Mouse (Mus musculus): ENCODE measurements around the gene Utp11. TPM values are rescaled to one million over a fixed set of nuclear protein-coding genes. Genes with fewer than 3 reads are reported as not detected.

Gene Utp11
- polyA plus RNA-seq, 1 experiment from 2014 or later: 74.7 TPM

GRCm38 (mm10) chr4:124663034-124663433 lies 30.4 kb downstream of the Utp11 start:
- peaks cover 19% of the 10 kb centered on the region for H3K4me1 ChIP-seq
- H3K36me3 ChIP-seq: no peaks in the 10 kb centered on the region
- ATAC-seq (ENCODE audit: insufficient number of reproducible peaks, low FRiP score, low TSS enrichment, low read depth): no peak
- 48% methylated on average over 3 of the region's 3 CpGs for WGBS
- H3K9me3 ChIP-seq: no peaks in the 10 kb centered on the region
- no peak overlapping the region for H3K27ac ChIP-seq
- no peak overlapping the region for H3K4me2 ChIP-seq
- peaks cover 87% of the 10 kb centered on the region for H3K27me3 ChIP-seq
- no peak overlapping the region for H3K4me3 ChIP-seq
- no peak overlapping the region for H3K9ac ChIP-seq

- H3K4me3 ChIP-seq: no peak overlapping the region
- H3K4me1 ChIP-seq: peaks cover 37% of the 10 kb centered on the region
- no peak for ATAC-seq (ENCODE audit: insufficient number of reproducible peaks, low FRiP score, low TSS enrichment, low read depth)
- H3K4me2 ChIP-seq: no peak overlapping the region
- WGBS: 49% methylated on average over 3 of the region's 3 CpGs
- no peaks in the 10 kb centered on the region for H3K9me3 ChIP-seq
- H3K27ac ChIP-seq: no peak overlapping the region
- no peaks in the 10 kb centered on the region for H3K36me3 ChIP-seq
- H3K9ac ChIP-seq: no peak overlapping the region
- H3K27me3 ChIP-seq: peaks cover 94% of the 10 kb centered on the region
These were observed 32.8 kb downstream of the Utp11 start for GRCm38 (mm10) chr4:124660603-124661002.

GRCm38 (mm10) chr4:124659251-124660217 lies 33.9 kb downstream of the Utp11 start:
- Histone ChIP-seq H3K4me3 (peak overlapping the region; percentile 65), H3K27ac (no peak overlapping the region), H3K36me3 (no peaks in the 10 kb centered on the region), H3K4me2 (peak overlapping the region; percentile 99), H3K27me3 (peaks cover 94% of the 10 kb centered on the region), H3K9ac (no peak overlapping the region), H3K4me1 (peaks cover 37% of the 10 kb centered on the region), H3K9me3 (no peaks in the 10 kb centered on the region)
- 2% methylated on average over 68 of the region's 68 CpGs for WGBS
- ATAC-seq (ENCODE audit: insufficient number of reproducible peaks, low FRiP score, low TSS enrichment, low read depth): no peak

- no peak overlapping the region for H3K9ac ChIP-seq
- ATAC-seq (ENCODE audit: insufficient number of reproducible peaks, low FRiP score, low TSS enrichment, low read depth): no peak
- H3K4me2 ChIP-seq: peak overlapping the region; percentile 99
- H3K27ac ChIP-seq: no peak overlapping the region
- H3K27me3 ChIP-seq: peaks cover 94% of the 10 kb centered on the region
- WGBS: under 1% methylated on average over 37 of the region's 39 CpGs
- H3K4me3 ChIP-seq: peak overlapping the region; percentile 65
- H3K9me3 ChIP-seq: no peaks in the 10 kb centered on the region
- peaks cover 37% of the 10 kb centered on the region for H3K4me1 ChIP-seq
- H3K36me3 ChIP-seq: no peaks in the 10 kb centered on the region
These were observed 35.0 kb downstream of the Utp11 start for GRCm38 (mm10) chr4:124658412-124658851.

- no peak overlapping the region for H3K27ac ChIP-seq
- H3K4me1 ChIP-seq: peaks cover 40% of the 10 kb centered on the region
- ATAC-seq (ENCODE audit: insufficient number of reproducible peaks, low FRiP score, low TSS enrichment, low read depth): no peak
- H3K9ac ChIP-seq: peak overlapping the region; percentile 23; the same call in 1 of the 2 replicates
- WGBS: under 1% methylated on average over 39 of the region's 61 CpGs
- H3K27me3 ChIP-seq: peaks cover 94% of the 10 kb centered on the region
- peak overlapping the region; percentile 65 for H3K4me3 ChIP-seq
- peak overlapping the region; percentile 99 for H3K4me2 ChIP-seq
- H3K9me3 ChIP-seq: no peaks in the 10 kb centered on the region
- no peaks in the 10 kb centered on the region for H3K36me3 ChIP-seq
These were observed 35.6 kb downstream of the Utp11 start for GRCm38 (mm10) chr4:124657781-124658180.

GRCm38 (mm10) chr4:124656854-124657650 lies 36.3 kb downstream of the Utp11 start:
- Histone ChIP-seq H3K4me1 (peaks cover 40% of the 10 kb centered on the region), H3K4me3 (peak overlapping the region; percentile 65), H3K36me3 (no peaks in the 10 kb centered on the region), H3K9me3 (no peaks in the 10 kb centered on the region), H3K27ac (no peak overlapping the region), H3K27me3 (peaks cover 93% of the 10 kb centered on the region), H3K9ac (peak overlapping the region; percentile 23; the same call in 1 of the 2 replicates), H3K4me2 (peak overlapping the region; percentile 99)
- ATAC-seq (ENCODE audit: insufficient number of reproducible peaks, low FRiP score, low TSS enrichment, low read depth): peak; percentile 91
- under 1% methylated on average over 69 of the region's 92 CpGs for WGBS

GRCm38 (mm10) chr4:124656518-124656853 lies 36.9 kb downstream of the Utp11 start, which contains the start of gene Pou3f1:
Gene Pou3f1 (plus strand): TSS chr4:124656807.
- WGBS: under 1% methylated on average over 15 of the region's 15 CpGs
- Histone ChIP-seq H3K27me3 (peaks cover 92% of the 10 kb centered on the region), H3K4me1 (peaks cover 40% of the 10 kb centered on the region), H3K9ac (peak within 1 kb of the TSS; percentile 23; the same call in 1 of the 2 replicates), H3K4me2 (peak within 1 kb of the TSS; percentile 99), H3K36me3 (no peaks in the 10 kb centered on the region), H3K9me3 (no peaks in the 10 kb centered on the region), H3K27ac (no peak within 1 kb of the TSS), H3K4me3 (peak within 1 kb of the TSS; percentile 65)
- no peak for ATAC-seq (ENCODE audit: insufficient number of reproducible peaks, low FRiP score, low TSS enrichment, low read depth)

- Histone ChIP-seq H3K4me3 (no peak overlapping the region), H3K4me2 (no peak overlapping the region), H3K36me3 (no peaks in the 10 kb centered on the region), H3K9me3 (no peaks in the 10 kb centered on the region), H3K27ac (no peak overlapping the region), H3K4me1 (peaks cover 22% of the 10 kb centered on the region), H3K27me3 (peaks cover 72% of the 10 kb centered on the region), H3K9ac (no peak overlapping the region)
- 5% methylated on average over 9 of the region's 9 CpGs for WGBS
- ATAC-seq (ENCODE audit: insufficient number of reproducible peaks, low FRiP score, low TSS enrichment, low read depth): no peak
These were observed 40.5 kb downstream of the Utp11 start for GRCm38 (mm10) chr4:124652886-124653285.

- Histone ChIP-seq H3K27ac (no peak overlapping the region), H3K4me2 (no peak overlapping the region), H3K36me3 (no peaks in the 10 kb centered on the region), H3K9ac (no peak overlapping the region), H3K4me3 (no peak overlapping the region), H3K4me1 (peaks cover 18% of the 10 kb centered on the region), H3K27me3 (peaks cover 25% of the 10 kb centered on the region), H3K9me3 (no peaks in the 10 kb centered on the region)
- no peak for ATAC-seq (ENCODE audit: insufficient number of reproducible peaks, low FRiP score, low TSS enrichment, low read depth)
- WGBS: 35% methylated on average over 5 of the region's 5 CpGs
These were observed 45.5 kb downstream of the Utp11 start for GRCm38 (mm10) chr4:124647909-124648308.

- Histone ChIP-seq H3K4me2 (peak overlapping the region; percentile 31), H3K36me3 (no peaks in the 10 kb centered on the region), H3K4me3 (peak overlapping the region; percentile 4; the same call in 1 of the 2 replicates), H3K27ac (no peak overlapping the region), H3K4me1 (peaks cover 17% of the 10 kb centered on the region), H3K9me3 (no peaks in the 10 kb centered on the region), H3K9ac (no peak overlapping the region), H3K27me3 (peaks cover 13% of the 10 kb centered on the region)
- no peak for ATAC-seq (ENCODE audit: insufficient number of reproducible peaks, low FRiP score, low TSS enrichment, low read depth)
- WGBS: 14% methylated on average over 8 of the region's 8 CpGs
These were observed 46.8 kb downstream of the Utp11 start for GRCm38 (mm10) chr4:124646591-124646990.

GRCm38 (mm10) chr4:124644974-124645433 lies 48.4 kb downstream of the Utp11 start:
- H3K36me3 ChIP-seq: no peaks in the 10 kb centered on the region
- no peak overlapping the region for H3K9ac ChIP-seq
- H3K9me3 ChIP-seq: no peaks in the 10 kb centered on the region
- H3K27ac ChIP-seq: no peak overlapping the region
- no peak overlapping the region for H3K4me3 ChIP-seq
- peaks cover 18% of the 10 kb centered on the region for H3K27me3 ChIP-seq
- ATAC-seq (ENCODE audit: insufficient number of reproducible peaks, low FRiP score, low TSS enrichment, low read depth): no peak
- peaks cover 17% of the 10 kb centered on the region for H3K4me1 ChIP-seq
- 10% methylated on average over 3 of the region's 3 CpGs for WGBS
- no peak overlapping the region for H3K4me2 ChIP-seq

All from limb, embryonic 15.5 days (tissue).